Mouse (Mus musculus): ENCODE measurements around the gene Atp1b3.
"Not testable (repeated sequence)": the region's sequence is repeated elsewhere in the genome, so short reads cannot be mapped to it uniquely, and the experiment has no call there.

Gene Atp1b3

GRCm38 (mm10) chr9:96363581-96364140, 581 bp downstream of the Atp1b3 start:
- DNase-seq (ENCODE audit: low spot score in 2 of 2): peak; percentile 52 to 65

GRCm38 (mm10) chr9:96360056-96360455, 4.2 kb downstream of the Atp1b3 start:
- no peak for DNase-seq (ENCODE audit: low spot score in 2 of 2)

GRCm38 (mm10) chr9:96353799-96354198, 10.4 kb downstream of the Atp1b3 start:
- no peak for DNase-seq (ENCODE audit: low spot score in 2 of 2)

GRCm38 (mm10) chr9:96353121-96353769, 11.0 kb downstream of the Atp1b3 start:
- no peak for DNase-seq (ENCODE audit: low spot score in 2 of 2)

- DNase-seq (ENCODE audit: low spot score in 2 of 2): not testable (repeated sequence)
These were observed 12.5 kb downstream of the Atp1b3 start for GRCm38 (mm10) chr9:96351771-96352170.

GRCm38 (mm10) chr9:96350476-96350875, 13.8 kb downstream of the Atp1b3 start:
- no peak for DNase-seq (ENCODE audit: low spot score in 2 of 2)

GRCm38 (mm10) chr9:96350010-96350409, 14.2 kb downstream of the Atp1b3 start:
- peak; percentile 58 to 62 for DNase-seq (ENCODE audit: low spot score in 2 of 2)

- no peak for DNase-seq (ENCODE audit: low spot score in 2 of 2)
These were observed 15.4 kb downstream of the Atp1b3 start for GRCm38 (mm10) chr9:96348885-96349284.

- no peak for DNase-seq (ENCODE audit: low spot score in 2 of 2)
These were observed 18.5 kb downstream of the Atp1b3 start for GRCm38 (mm10) chr9:96345750-96346149.

GRCm38 (mm10) chr9:96331146-96331545, 33.1 kb downstream of the Atp1b3 start:
- DNase-seq (ENCODE audit: low spot score in 2 of 2): no peak

- no peak for DNase-seq (ENCODE audit: low spot score in 2 of 2)
These were observed 36.0 kb downstream of the Atp1b3 start for GRCm38 (mm10) chr9:96328226-96328625.

GRCm38 (mm10) chr9:96326496-96326923, 37.7 kb downstream of the Atp1b3 start:
- no peak for DNase-seq (ENCODE audit: low spot score in 2 of 2)

GRCm38 (mm10) chr9:96324502-96324901, 39.7 kb downstream of the Atp1b3 start:
- DNase-seq (ENCODE audit: low spot score in 2 of 2): no peak

- no peak for DNase-seq (ENCODE audit: low spot score in 2 of 2)
These were observed 41.7 kb downstream of the Atp1b3 start for GRCm38 (mm10) chr9:96322411-96323152.

- DNase-seq (ENCODE audit: low spot score in 2 of 2): peak; percentile 15 to 28
These were observed 43.7 kb downstream of the Atp1b3 start for GRCm38 (mm10) chr9:96320551-96320980.

GRCm38 (mm10) chr9:96319333-96319732, 44.9 kb downstream of the Atp1b3 start:
- DNase-seq (ENCODE audit: low spot score in 2 of 2): no peak

GRCm38 (mm10) chr9:96312074-96312473, 52.2 kb downstream of the Atp1b3 start:
- no peak for DNase-seq (ENCODE audit: low spot score in 2 of 2)

GRCm38 (mm10) chr9:96308816-96309215, 55.4 kb downstream of the Atp1b3 start:
- no peak for DNase-seq (ENCODE audit: low spot score in 2 of 2)

- no peak for DNase-seq (ENCODE audit: low spot score in 2 of 2)
These were observed 64.8 kb downstream of the Atp1b3 start for GRCm38 (mm10) chr9:96299324-96300008.

GRCm38 (mm10) chr9:96292144-96292543, 72.1 kb downstream of the Atp1b3 start:
- DNase-seq (ENCODE audit: low spot score in 2 of 2): no peak

- DNase-seq (ENCODE audit: low spot score in 2 of 2): no peak
These were observed 79.3 kb downstream of the Atp1b3 start for GRCm38 (mm10) chr9:96284916-96285315.

All from right cerebral cortex, adult 2 months (tissue).